Mouse (Mus musculus): ENCODE results near the gene Scn3a. TPM values are rescaled to one million over a fixed set of nuclear protein-coding genes. Genes with fewer than 3 reads are reported as not detected.
"Not testable (repeated sequence)": the region's sequence is repeated elsewhere in the genome, so short reads cannot be mapped to it uniquely, and the experiment has no call there.

Gene Scn3a
- total RNA-seq, 2 experiments from 2014 or later, result 0.13 to 0.27 TPM

DNA sequence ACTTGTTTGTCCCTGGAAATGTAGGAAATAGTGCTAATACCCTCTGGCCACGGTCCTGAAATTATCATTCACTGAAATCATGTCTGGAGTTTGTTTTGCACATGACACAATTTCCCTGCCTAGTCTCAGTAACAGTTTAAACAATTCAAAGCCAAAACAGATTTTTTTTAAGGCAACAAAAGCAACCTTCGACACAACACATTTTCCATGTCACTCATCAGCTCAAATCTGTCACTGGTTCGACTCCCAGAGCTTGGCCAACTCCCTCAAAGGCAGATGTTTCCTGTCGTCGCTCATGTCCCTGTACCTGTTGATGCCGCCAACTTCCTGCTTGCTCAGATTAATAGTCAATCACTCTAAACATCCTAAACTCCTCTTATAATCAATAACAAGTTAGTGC lies 50.7 kb downstream of the Scn3a start:
- intact Hi-C loops (cut with DNase I), result no loop called here

DNA sequence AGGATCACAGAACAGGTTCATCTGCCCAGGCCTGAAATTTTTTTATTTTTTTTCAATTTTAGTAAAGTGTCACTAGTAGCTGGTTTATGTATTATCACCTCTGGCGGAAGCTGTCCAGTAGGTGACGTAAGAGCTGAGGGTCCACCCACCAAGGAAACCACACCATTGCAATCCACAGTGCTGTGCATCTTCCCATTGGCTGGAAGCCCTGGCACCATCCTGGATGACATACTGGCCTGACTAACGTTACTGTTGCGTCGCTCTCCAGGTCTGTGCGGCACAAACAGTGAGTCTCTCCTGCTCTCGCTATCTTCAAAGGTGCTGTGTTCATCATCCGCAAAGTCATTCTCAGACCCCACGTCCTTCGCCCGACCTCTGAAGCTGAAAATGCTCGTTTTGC lies 59.2 kb downstream of the Scn3a start:
- no peak for DNase-seq
- intact Hi-C loops (cut with DNase I), result no loop called here

More for the DNA sequence above, 50.7 kb downstream of the Scn3a start:
- no peak for DNase-seq

DNA sequence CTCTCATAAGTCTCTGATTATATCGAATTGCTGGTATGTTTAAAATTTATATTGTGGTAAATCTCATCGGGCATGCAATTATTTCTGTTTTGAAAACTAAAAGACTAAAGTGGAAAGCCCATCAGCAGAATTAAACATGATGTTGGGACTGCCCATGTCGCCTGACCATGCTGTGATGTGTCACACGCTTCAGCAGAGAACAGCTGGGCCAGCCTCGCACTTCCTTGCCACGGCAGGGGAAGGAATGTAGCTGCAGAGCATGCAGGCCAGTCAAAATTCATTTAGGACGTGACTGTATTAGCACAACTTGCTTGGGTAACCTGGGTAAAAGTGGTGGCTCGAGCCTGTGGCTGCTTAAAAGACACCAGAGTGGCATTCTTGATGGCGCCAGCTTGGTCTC lies 77.0 kb downstream of the Scn3a start:
- intact Hi-C loops (cut with DNase I), result no loop called here
- no peak for DNase-seq

DNA sequence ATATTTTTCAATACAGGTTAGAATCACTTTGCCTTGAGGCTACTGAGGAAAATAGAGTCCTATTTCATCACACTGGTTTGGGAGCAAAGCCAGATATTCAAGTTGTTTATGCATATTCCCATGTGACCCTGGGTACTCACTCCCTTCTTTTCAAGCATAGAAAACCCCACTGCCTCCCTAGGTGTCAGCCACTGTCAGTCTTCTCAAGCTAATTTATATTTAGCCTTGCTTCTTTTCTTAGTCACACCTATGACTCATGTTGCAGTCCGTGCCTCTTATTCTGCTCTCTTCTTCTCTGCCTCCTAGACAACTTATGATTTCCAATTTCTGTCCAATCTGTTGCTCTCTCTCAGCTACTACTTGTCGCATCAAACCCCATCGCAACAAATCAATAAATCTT lies 84.0 kb downstream of the Scn3a start:
- DNase-seq, result no peak
- intact Hi-C loops (cut with DNase I), result no loop called here

DNA sequence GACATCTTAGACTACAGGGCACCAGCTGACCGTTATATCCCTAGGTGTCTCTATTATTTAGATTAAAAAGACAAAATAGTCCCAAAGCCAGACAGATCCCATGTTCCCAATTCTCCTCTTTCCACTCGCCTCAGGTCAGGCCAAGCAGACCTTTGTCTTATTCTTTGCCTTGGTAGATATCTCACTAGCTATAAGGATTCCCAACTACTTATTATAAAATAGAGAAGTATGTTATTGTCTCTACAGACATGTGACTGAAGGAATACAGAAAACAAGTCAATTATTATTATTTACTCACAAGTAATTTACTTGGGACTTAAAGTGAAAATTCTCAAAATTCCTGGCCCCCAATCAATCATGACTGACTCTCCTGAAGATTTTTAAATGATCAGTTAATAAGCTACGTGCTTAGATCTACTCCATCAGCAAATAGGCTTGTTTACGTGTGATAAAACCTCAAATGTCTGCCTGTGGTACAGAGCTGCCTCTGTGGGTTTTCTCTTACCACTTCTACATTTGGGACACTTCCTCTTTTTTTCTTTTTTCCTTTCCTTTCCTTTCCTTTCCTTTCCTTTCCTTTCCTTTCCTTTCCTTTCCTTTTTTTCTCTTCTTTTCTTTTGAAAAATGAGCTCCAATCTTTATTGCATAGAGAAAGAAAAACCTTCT lies 86.3 kb downstream of the Scn3a start:
- intact Hi-C loops (cut with DNase I), result no loop called here
- DNase-seq, result no peak

DNA sequence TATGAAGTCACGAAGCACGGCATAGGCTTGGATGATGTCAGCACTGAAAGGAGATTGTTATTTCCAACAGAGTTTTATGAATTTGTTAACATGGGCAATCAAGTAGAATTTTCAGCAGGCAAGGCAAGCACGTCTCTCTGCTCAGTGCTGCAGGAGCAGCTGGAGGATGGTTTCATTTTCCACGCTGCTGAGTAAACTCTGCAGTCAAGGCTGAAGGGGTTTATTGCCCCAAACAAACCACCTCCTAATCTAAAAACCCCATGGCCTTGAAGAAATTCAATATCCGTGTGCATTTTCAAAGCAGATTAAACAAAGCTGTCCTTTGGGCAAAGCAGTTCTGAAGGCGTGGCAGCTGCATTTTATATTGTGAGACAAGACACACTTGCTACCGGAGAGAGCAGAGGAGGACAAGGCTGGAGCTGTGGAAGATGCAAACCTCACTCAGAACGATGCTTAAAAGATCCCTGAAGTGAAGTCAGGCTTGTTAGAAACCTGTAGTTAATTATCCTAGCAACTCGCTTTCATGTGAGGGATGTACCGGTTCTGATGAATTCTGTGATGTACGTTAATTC lies 96.0 kb downstream of the Scn3a start:
- DNase-seq, result no peak

DNA sequence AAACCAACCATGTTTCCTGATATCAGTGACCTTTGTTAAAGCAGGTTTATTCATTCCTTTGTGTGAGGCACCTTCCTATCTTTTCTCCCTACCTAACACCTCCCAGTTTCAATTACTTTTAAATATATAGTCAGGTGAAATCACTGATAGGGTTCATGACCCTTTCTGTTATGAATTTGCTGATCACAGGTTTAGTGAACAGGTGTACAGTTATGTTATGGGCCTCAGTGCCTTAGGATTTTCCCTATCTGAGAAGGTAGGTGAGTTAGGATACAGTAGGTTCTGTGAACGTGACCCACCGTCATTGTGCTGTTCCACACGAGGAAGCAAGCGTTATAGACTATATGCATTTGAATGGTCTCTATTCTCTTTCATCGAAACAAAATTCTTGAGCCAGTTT lies 101.7 kb downstream of the Scn3a start:
- DNase-seq, result no peak
- intact Hi-C loops (cut with DNase I), result no loop called here

More for the DNA sequence above, 96.0 kb downstream of the Scn3a start:
- intact Hi-C loops (cut with DNase I), result no loop called here

DNA sequence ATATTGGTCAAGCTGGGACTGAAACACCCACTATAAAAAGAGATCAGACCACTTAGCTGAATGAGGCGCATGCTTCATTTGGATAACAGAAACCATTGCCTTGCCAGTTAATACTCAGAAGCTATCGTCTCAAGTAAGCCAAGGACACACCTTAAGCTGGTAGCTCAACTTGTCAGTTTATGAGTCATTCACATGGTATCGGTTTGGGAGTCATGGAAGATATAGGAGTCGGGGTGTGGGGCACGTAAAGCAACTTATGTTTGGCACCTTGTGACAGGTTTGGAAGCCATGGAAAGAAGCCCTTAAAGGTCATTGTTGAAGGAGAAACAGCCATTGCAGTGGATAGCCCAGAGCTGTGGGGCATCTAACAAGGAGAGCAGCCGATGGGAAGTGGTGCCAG lies 113.7 kb downstream of the Scn3a start:
- DNase-seq, result no peak
- intact Hi-C loops (cut with DNase I), result no loop called here

DNA sequence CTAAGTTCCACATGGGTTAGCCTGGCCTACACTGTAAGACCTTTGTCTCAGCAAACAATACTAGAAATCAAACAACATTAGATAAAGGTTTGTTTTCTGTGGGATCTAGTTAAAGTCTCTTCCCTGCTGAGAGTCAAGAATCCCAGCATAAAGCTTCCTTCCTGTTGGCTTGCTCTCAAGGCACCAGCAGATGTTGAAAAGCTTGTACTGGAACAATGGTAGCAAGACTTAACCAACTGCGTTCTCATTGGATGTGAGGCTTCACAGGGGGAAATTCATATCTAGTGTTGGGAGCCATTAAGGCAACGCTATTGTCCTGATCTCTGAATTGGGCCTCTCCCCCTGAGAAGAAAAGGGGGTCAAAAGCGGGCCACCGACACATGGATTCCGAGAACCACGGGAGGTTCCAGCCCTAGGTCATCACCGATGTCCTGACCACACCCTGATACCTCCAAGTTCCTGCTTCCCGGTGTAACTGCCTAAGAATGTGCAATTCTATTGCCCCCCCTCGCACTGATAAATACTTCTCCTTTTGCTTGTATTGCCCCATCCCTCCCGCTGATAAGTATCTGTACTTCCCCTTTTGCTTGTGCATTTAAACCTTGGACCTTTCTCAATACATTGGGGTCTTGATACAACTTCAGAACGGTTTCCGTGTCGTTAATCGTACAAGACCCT lies 115.9 kb downstream of the Scn3a start:
- intact Hi-C loops (cut with DNase I); DNase-seq: not testable (repeated sequence)

DNA sequence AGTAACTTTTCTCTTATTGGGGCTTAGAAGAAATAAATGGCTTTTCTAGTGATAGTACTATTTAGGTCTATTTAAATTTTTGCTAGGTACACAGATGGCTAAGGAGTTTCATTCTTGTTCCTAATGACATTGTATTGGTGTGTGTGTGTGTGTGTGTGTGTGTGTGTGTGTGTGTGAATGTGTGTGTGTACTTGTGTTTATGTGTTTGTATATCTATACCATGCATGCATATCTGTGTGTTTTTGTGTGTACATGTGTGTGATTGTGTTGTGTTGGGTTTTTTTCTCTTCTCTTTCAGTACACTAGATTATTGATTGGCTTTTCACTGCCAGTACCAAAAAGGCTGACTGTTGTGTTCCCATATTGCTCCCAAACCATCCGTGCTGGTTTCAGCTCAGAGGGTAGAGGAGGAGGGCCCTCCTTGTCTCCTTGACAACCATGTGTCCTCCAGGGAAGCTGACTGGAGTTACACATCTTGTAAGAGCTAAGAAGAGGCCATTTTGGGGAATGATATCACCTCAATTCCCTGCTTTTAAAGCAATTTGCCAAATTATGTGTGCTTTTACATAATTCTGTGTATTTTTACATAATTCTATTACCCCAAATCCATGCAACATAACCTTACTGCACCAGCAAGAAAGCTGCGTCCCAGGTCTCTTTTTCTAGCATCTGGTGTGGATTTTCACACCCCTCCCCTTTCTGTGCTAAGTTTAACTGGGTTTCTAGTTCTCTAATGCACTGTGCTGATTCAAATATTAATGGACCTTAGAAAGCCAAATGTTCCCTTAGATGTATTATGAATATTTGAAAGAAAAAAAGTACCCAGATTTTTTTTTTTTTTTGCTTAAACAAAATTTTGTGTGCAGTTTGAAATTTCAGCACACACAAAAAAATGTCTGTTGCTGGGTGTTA lies 116.7 kb downstream of the Scn3a start:
- intact Hi-C loops (cut with DNase I), result no loop called here
- no peak for DNase-seq

DNA sequence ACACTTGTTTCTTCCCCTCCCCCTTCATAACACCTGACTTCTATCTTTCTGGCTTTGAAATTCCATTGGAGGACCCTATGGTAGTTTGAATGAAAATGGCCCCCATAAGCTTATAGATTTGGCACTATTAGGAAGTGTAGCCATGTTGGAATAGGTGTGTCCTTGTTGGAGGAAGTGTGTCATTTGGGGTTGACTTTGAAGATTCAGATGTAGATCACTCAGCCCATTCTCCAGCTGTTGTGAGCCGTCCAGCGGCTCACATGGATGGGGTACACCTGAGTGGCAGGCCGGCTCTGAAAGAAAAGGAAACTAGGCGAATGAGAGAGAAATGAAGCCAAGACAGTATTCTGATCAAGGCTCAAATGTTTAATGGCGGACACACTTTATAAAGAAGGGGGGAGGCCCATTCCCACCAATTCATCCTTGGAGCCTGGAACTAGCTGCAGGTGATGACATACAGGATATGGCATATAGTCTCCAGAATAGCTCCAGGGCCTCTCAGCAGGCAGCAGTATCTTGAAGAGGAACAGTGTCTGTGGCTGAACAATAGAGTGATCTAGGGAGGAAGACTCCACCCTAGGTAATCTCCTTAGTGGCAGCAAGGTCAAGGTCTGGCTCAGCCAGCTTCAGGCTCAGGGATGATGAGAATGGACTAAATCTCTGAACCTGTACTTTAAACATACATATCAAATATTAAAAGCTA lies 118.2 kb downstream of the Scn3a start:
- intact Hi-C loops (cut with DNase I), result no loop called here
- DNase-seq, result no peak

DNA sequence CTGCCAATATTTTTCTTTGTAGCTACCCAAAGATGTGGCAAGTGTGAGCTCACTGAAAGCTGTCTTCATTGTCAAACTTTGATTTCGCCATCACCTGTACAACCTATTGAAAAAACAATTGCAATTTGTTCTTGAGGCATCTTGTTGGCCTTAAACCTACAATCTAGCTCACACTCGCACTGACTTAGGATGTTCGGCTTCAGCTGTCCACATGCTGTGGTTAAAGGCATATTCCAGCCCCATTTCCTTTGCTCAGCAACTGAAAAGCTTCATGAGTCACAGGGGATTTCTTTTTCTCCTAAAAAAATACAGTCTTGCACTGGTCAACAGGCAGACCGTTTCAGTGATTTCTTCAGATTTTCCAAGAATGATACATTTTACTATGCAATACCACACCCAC lies 124.3 kb downstream of the Scn3a start:
- intact Hi-C loops (cut with DNase I), result no loop called here
- DNase-seq, result no peak

DNA sequence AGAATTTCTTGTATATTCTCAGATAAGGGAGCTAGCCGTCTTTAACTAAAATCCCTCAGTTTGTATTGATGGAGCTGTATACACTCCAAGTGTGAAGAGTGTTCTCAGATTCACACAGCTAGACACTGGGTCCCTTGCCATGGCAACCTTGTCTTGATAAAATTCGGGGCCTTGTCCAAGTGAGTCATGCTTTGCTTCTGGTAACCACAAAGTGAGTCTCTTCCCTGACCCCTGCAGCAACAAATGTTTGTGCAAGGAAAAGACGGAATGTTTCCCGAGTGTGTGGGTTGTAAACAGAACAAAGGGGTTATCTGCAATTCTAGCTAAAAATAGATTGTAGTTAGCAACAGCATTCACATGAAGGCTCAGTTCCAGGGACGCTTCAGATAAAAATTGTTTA lies 125.9 kb downstream of the Scn3a start:
- intact Hi-C loops (cut with DNase I), result no loop called here
- no peak for DNase-seq

DNA sequence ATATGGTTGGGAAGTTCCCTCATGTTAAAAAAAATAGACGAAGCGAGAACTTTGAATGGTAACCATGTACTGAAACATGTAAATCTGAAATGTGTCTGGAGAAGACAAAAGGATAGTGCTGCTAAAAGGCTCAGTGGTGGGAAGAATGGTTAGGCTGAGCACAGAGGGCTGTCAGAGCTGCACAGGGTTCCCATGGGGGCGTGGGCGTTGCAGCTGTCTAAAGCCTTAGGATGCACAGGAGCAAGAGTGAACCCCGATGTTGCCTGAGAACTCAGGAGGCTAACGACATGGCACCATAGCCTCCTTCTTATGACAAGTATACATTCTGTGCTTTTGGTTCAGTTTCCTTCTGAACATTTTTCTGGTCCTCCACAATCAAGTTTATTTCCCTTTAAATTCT lies 126.3 kb downstream of the Scn3a start:
- no peak for DNase-seq
- intact Hi-C loops (cut with DNase I), result no loop called here

DNA sequence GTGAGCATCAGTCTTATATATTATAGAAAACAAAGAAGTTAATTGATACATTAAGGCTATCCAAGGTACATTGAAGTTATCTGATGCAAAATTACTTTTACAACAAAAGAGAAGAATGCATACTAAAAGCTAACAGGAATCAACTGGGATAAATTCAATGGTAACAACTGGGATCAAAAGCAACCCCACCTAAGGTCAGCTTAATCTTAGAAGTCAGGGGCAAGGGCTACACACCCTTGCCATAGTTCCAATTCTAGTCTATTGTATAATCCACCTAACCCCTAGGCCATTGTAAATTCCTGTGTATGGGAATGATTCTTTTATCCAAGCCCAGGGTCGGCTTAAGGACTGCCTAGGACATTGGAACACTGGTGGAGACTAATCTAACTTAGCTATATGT lies 130.5 kb downstream of the Scn3a start:
- intact Hi-C loops (cut with DNase I), result no loop called here
- no peak for DNase-seq

DNA sequence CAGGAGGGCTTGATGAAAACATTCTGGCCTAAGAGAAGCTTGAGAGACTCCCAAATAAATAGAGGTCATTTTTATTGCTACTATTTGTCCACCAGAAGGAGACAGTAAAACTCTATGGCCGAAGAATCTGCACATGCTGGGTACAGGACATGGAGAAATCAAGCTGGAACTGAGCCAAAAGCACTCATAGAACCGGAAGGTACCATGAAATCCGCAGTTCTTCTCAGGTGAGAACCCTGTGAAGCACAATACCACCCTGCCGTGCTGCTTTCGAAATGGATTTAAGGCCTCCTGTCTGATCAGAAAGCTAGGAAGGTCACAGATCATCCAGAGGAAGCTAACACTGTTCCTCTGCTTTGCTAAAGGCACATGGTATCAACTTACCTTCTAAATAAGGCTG lies 143.9 kb downstream of the Scn3a start:
- intact Hi-C loops (cut with DNase I), result no loop called here
- DNase-seq, result no peak

DNA sequence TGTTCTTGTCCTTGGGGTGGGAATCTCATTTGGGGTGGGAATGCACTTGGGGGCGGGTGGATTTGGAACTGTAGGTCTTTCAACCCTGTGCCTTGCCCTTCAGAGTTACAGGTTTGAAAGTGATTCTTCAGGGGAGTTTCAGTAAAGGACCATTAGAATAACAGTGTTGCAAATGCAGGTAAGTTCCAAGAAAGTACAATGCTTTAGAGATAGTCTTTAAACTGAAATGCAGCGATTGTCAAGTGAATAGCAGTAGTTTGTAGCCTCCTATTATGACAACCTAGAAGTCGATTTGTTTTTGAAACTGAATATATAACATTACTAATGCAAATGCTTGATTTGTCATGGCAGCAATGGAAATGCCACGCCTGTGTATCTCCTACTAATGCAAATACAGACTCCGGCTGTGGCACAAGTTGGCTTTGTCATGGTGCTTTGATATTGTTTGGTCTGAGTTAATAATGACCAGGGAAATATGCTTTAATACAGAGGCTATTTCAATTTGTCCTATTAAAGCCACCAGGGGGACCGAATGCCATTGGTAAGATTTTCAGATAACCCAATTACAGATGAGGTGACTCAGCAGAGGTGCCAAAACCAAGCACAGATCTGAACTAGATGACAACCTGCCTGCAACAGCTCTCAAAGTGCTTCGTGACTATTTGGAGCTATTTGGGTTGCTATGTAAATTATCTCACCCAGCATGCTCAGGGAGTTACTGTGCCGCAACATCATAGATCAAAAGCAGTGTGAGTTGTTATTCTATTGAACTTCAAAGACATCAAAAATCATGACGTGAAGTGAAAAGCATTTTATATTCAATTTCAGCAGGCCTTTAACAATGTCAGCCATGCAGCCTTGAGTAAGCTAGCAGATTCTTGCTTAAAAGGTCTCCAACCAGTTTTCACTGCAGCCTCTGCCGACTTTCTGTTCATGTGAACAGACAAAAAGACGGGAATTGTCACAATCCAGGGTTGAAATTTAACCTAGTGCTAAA lies 145.9 kb downstream of the Scn3a start:
- DNase-seq, result no peak
- intact Hi-C loops (cut with DNase I), result no loop called here

DNA sequence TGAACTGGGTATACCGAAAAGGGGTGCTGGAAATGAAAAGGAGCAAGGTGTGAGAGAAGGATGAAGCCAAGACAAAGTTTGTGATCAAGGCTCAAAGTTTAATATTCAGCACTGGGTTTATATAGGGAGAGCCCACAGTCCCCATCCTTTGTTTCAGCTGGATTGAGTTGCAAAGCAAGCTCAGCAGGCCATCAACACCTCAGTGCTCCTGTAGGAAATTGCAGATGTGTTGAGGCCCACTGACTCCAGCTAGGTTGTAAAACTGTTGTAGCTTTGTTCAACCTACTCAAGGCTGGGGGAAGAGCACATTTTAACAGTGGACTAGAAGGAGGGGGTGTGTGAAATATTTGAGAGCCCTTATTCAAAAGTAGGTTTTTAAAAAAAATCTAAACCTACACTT lies 148.8 kb downstream of the Scn3a start:
- no peak for DNase-seq
- intact Hi-C loops (cut with DNase I), result no loop called here

DNA sequence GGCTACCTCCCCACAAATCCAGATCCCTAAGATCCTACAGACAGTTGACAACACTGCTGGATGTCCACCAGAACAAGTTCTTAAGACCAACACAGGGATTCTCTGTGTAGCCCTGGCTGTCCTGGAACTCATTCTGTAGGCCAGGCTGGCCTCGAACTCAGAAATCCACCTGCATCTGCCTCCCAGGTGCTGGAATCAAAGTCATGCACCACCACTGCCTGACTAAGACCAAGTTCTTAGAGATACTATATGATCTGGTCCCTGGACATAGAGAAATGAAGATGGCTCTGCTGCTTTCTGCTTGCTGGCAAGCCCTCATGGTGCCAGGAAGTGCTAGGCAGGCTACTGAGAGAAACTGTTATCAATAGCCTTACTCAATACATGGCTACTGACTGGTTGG lies 150.9 kb downstream of the Scn3a start:
- intact Hi-C loops (cut with DNase I), result no loop called here
- DNase-seq, result no peak

Data from gastrocnemius, postnatal 36 days (tissue).